Mouse (Mus musculus) right cerebral cortex, postnatal 14 days (tissue): ENCODE measurements around the gene Utp20.
"Not testable (repeated sequence)": the region's sequence is repeated elsewhere in the genome, so short reads cannot be mapped to it uniquely, and the experiment has no call there.

ENCODE experiments used
- DNase-seq: peaks from one replicate; pipeline ENCODE4 v3.0.0; 2022

Gene Utp20

GRCm38 (mm10) chr10:88783135-88783534, 43.5 kb downstream of the Utp20 start:
- DNase-seq, result not testable (repeated sequence)

DNA sequence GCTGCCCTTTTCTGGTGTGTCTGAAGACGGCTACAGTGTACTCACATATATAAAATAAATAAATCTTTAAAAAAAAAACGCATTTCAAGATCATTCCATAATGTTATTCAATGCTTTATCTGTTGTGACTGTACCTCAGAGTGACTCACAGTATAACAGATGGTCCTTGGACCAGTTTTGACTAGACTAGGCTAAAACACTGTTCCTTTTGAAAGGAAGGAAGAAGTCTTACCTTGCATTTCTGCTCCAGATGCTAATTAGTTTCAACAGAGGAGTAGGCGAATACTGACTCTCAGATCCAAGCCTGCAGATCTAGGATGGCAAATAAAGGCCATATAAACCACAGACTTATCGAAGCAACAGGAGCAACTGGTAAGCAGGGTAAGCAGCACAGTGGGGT, 45.9 kb downstream of the Utp20 start:
- no peak for DNase-seq

DNA sequence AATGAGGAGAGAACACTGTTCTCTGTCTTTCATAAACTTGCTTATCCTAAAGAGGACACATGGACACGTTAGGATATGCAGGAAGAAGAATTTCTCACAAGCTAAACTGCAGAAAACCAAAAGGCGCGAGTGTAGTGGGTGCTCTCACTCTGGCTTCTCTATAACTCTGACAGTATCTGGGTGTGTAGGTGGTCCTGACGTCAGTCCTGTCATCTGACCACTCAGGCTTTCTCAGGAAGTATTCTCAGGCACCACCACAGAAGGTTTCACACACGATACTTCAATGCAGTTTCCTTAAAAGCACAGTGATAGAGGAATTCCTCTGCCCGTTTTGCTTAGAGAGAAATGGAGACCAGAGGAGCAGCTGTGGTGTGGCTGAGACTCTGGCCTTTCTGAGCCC, 50.4 kb downstream of the Utp20 start:
- no peak for DNase-seq

DNA sequence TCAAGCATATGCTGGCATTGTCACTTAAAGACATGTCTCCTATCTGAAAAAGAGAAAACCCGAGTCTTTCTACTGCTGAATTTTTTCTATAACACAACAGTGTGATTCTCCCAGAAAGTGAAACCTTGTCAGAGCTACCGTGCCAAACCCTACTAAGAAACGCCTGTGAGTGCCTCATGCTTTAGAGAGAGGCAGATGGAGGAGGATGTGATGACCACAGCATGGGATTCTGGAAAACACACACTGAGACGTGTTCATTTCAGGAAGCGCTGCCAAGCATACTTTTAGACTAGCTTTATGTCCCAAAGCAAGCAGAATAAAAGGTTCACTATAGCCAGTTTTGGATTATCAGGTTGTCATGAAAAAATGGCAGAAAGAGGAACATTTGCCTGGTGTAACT, 53.6 kb downstream of the Utp20 start:
- DNase-seq, result not testable (repeated sequence)

GRCm38 (mm10) chr10:88769676-88770075, 56.9 kb downstream of the Utp20 start:
- DNase-seq, result no peak

DNA sequence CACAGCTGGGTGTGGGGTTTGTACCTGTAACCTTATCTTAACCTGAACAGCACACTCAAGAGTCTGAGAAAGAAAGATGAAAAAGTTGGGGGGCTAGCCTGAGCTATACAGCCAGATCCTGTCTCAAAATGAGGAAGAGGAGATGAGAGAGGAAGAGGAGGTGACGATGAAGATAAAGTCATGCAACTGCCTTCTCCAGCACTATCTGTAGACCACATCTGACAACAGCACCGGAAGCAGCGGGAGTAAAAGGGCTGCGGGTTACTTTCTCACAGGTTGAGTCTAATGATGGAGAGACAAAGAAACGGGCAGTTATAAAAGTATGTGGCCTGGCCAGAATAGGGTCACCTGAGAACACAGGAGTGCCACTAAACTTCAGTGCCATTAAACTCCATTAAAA, 57.6 kb downstream of the Utp20 start:
- no peak for DNase-seq

GRCm38 (mm10) chr10:88765431-88766142, 61.0 kb downstream of the Utp20 start:
- DNase-seq, result no peak

DNA sequence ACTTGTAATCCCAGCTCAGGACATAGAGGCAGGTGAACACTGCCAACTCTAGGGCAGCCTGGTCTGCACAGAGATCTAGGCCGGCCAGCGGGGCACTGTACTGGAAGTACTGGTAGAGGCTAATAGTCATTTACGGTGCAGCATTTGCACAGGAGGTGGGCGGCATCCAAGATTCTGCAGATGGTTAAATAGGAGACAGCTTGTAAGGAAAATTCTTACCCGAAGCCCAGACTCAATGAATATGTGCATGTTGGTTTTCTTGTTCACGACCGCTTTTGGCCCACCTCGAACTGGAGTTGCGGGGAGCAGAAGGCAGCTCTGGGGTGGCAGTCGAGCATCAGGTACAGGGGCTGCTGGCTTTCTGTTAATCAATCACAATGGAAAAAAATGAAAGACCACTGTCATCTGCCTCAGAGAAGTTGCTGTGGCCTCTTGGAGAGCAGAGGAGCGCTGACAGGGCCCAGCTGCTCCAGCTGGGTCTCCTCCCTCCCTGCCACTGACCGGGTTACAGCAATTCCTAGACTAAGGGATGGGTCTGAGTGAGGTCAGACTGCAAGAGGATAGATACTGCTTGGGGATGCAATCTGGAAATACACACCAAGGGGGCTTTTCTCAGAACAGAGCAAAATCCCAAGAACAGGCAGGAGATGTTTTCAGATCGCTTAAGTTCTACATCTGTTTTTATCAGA, 64.9 kb downstream of the Utp20 start:
- no peak for DNase-seq

GRCm38 (mm10) chr10:88741426-88741825, 85.2 kb downstream of the Utp20 start:
- no peak for DNase-seq

GRCm38 (mm10) chr10:88740781-88741180, 85.8 kb downstream of the Utp20 start:
- no peak for DNase-seq

DNA sequence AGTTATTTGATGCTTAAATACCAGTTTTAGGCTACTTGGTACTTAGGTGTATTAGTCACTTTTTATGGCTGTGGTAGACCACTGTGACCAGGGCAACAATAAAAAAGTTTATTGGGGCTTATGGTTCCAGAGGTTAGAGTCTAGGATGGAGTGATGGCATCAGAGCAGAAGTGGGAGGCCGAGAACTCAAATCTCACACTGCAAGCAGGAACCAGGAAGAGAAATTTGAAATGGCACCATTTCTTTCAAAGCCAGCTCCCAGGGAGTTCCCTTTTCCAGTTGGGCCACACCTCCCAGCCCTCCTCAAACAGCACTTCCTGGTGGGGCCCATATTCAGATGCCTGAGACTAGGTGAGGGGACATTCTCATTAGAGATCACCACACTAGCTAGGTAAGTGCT, 86.8 kb downstream of the Utp20 start:
- DNase-seq, result no peak

- DNase-seq, result not testable (repeated sequence)
Measured at GRCm38 (mm10) chr10:88739074-88739473, 87.5 kb downstream of the Utp20 start.

DNA sequence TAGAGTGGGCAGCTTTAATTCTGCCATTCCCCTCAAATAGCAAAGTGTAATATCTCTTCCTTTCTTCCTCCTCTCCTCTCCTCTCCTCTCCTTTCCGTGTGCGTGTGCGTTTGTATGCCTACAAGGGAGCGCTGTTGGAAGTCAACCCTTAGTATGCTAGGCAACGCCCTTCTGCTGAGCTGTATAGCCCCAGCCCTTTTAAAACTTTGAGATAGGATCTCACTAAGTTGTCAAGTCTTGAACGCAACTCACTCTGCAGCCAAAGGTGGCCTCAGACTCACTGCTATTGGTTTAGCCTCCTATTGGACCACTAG, 94.3 kb downstream of the Utp20 start:
- DNase-seq, result no peak

GRCm38 (mm10) chr10:88731496-88732308, 94.9 kb downstream of the Utp20 start:
- peak; percentile 25 for DNase-seq

- peak; percentile 93 for DNase-seq
Measured at GRCm38 (mm10) chr10:88730571-88731495, 95.8 kb downstream of the Utp20 start, which contains the start of gene Arl1. TSS of gene Arl1 (plus strand) at chr10:88730858.

DNA sequence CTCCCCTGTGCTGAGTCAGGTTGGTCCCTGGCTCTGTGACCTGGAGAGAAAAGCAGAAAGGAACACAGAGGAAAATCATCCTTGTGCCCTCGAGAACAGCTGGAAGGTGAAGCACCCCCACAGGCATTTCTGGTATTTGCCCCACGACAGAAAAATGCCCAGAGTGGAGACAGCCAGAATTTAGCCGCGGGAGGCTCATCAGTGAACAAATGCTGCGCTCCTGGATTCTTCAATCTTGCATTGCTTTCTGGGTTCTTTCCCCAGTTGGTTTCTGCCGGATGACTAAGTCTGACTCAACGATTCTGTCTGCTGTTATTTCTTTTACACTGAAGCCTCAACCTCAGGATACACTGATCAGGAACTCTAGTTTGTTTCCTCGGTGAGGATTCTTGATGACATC, 98.4 kb downstream of the Utp20 start:
- no peak for DNase-seq

GRCm38 (mm10) chr10:88727128-88727527, 99.5 kb downstream of the Utp20 start:
- peak; percentile 72 for DNase-seq

GRCm38 (mm10) chr10:88725343-88725742, 101.3 kb downstream of the Utp20 start:
- DNase-seq, result no peak

- DNase-seq, result no peak
Measured at GRCm38 (mm10) chr10:88719618-88720017, 107.0 kb downstream of the Utp20 start.

- DNase-seq, result no peak
Measured at GRCm38 (mm10) chr10:88717756-88718025, 108.9 kb downstream of the Utp20 start.

DNA sequence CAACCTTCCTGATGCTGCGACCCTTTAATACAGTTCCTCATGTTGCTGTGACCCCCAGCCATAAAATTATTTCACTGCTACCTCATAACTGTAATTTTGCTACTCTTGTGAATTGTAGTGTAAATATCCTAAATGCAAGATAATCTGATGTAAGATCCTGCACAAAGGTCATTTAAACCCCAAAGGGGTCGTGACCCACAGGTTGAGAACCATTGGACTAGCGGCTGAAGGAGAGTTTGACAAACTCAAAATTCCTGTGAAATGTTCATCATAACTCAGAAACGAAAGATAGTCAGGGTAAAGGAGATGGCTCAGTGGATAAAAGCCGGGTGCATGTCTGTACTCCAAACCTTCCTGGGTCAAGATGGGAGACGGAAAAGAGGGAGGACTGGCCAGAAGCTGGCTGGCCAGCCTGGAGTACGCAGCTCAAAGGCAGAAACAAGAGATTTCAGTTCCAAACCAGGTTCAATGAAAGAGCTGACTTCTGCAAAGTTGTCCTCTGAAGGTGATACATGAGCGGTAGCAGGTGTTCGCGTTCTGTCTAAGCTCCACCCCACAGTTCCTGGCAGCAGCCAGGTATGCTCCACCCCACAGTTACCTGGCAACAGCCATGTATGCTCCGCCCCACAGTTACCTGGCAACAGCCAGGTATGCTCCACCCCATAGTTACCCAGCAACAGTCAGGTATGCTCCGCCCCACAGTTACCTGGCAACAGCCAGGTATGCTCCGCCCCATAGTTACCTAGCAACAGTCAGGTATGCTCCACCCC, 109.4 kb downstream of the Utp20 start:
- no peak for DNase-seq

- DNase-seq, result no peak
Measured at GRCm38 (mm10) chr10:88715621-88716020, 111.0 kb downstream of the Utp20 start.
